Mouse (Mus musculus) right cerebral cortex, postnatal 25 days (tissue): ENCODE results near the gene Wdr75.

Source experiments
- DNase-seq: peaks from one replicate; pipeline ENCODE4 v3.0.0; 2022

Gene Wdr75

GRCm38 (mm10) chr1:45794969-45795908 lies at the start of gene Wdr75:
Gene Wdr75 (plus strand): TSS chr1:45795166.
- peak; percentile 95 for DNase-seq

DNA sequence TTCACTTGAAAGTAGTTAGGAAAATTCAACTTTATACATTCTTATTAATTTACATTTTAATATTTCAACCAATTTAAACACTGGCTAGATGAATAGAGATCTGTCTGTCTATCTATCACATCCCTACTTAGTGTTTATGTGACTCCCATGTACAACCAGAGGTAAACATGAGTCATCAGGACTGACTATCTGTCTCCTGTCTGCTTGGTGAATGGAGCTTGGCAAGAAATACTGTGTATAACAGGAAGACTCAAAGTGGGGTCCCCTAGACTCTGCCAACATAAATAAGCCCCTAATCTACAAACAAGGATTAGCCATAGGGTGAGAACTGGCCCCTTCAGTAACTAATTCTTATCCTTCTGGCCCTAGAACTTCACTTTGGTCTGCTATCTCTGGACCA lies 39.1 kb upstream of the Wdr75 start:
- DNase-seq, result no peak

GRCm38 (mm10) chr1:45756707-45757106 lies 38.3 kb upstream of the Wdr75 start:
- no peak for DNase-seq

- DNase-seq, result no peak
Observed at GRCm38 (mm10) chr1:45758011-45758410, 37.0 kb upstream of the Wdr75 start.

DNA sequence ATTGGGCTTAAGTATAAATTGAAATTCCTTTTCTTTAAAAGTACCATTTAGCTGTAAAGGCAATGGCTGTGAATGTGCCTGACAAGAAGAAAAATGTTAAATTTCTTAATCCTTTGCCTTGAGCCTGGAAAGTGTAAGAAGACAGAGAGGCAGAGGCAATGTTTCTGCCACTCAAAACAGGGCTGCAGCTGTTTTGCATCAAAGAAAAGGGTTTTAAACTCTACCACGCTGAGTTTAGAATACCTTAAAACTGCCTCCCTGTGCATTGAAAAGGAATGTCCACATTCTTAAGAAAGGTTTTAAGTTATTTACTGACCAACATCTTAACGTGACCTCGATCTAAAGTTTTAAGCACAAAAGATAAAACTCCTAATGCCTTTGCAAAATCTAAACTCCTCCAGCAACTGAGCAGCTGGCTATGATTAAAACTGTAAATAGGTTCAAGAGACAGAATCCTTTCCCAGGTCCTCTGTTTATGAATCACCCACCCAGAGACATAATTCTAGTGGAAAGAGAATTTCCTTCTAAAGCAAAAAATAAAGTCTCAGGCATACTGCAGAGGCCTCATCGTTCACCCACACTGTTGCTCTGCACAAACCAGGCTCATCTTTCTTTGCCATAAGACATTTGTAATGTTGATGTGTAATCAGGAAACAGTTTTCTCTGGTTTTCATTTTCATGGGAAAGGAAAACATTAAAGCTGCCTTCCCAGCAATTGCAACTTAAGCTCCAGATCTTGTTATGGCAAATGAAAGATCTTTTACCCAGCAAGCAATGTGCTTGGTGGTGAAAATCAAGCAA lies 34.1 kb upstream of the Wdr75 start:
- DNase-seq, result no peak

- DNase-seq, result no peak
Observed at GRCm38 (mm10) chr1:45761468-45761795, 33.5 kb upstream of the Wdr75 start.

DNA sequence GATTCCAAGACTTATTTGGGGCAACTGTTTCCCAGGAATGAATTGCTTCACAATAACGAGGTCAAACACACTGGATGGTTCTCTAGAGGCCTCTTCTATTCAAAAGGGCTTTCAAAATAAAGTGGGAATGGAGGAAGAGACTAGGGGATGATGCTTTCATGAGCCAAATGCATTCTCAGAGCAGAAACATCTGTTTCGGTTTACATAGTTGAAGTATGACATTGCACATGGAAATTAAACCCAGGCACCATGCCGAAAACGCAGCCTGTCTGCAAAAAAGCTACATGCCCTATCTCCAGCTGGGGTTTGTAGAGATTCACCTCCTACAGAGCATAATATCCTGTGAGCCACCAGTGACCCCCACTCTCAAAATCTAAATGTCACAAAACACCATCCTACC lies 29.3 kb upstream of the Wdr75 start:
- DNase-seq, result no peak

DNA sequence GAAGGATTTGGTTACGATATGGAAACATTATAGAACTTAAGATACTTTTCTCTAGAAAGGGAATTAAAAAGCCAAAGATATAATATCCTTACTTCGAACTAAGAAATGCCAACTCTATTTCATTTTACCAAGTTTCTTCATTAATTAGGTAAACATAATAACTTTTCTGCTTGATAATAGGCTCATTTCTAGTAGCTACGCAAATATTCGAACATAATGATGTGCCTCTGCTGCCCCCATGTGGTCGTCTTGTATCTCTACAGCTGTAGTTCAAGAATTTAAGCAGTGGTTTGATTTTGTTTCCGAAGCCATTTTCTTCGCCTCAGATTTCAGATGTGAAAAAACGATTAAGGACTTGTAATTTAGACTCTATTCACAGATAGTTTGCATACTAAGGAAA lies 28.8 kb upstream of the Wdr75 start:
- DNase-seq, result peak; percentile 26

- DNase-seq, result no peak
Observed at GRCm38 (mm10) chr1:45767533-45767932, 27.4 kb upstream of the Wdr75 start.

DNA sequence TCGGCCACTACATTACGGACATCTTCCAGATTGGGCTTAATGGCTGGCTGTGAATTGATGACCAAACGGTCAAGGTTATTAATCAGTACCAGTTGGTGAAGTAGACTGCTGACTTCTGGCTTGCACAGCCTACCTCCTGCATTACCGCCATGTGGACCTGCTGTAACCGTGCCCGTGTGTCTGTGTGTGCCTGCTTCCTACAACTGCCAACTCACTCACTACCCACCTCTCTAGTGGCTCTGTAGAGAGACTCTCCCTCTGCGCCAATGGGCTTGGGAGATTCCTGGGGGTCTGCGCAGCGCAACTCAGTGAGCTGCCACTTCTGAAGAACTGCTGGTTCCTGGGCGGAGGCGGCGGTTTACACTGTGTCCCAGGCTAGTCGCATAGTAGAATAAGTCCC lies 25.6 kb upstream of the Wdr75 start:
- no peak for DNase-seq

DNA sequence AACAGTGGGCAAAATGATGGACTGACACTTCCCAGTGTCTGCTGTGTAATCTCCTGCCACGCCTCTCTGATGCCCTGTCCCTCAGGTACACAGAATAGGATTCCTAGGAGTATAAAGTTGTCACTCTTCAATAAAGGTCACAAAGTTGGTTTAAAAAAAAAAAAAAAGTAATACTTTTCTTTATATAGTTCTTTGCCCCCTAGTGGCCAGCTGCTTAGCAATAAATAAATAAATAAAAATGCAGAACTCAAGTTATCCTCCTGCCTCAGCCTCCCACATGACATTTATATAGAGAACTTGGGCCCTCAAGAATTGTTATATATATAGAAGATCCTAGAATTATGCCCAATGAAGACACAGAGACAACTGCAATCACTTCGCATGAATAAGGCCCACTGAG lies 24.9 kb upstream of the Wdr75 start:
- DNase-seq, result no peak

DNA sequence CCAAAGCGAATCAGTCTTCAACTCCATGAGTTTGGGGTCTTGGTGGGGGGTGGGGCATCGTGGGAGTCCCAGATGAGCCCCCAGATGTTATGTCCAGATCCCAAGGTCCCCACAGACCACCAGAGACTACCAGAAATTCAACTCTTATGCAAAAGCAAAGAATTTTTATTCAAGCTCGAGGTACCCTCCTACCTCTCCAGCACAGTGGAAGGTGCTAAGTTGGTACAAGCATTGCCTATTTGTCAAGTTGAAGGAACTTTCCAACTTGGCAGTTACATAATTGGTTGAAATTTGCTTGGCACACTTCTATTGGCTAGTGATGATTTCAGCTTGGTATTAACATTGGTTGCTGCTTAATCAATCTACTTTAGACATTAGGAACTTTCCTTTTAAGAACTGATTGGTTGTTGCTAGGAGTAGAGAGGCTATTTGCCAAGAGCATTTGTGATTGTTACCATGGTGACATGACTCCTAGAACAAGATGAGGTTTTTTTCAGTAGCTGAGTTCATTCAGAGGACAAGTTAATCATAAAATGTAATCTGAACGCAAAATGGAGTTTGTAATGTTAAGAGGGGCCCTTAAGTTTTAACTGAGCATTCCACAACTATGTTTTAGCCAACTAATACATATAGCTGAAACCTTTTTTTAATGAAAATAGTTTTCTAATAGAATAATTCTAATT lies 14.2 kb upstream of the Wdr75 start:
- no peak for DNase-seq

GRCm38 (mm10) chr1:45816889-45817288 lies 21.9 kb downstream of the Wdr75 start:
- no peak for DNase-seq

DNA sequence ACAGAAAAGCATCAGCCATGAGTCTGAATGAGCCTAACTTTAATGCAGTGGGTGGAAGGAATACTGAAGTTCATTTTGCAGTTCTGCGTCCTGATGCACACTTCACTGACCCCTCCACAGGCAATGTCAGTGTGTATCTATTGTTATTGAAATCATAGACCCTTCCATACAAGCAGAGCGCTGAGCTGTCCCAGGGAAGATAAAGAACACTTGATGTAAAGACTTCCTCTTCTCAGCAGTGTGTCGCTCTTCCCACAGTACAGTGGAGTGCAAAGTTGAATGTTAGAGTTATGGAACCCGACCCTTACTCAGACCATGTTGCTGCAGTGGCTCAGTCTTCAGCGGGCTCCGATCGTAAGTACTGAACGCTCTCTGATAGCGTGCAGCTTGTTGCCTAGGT lies 23.6 kb downstream of the Wdr75 start:
- DNase-seq, result no peak

DNA sequence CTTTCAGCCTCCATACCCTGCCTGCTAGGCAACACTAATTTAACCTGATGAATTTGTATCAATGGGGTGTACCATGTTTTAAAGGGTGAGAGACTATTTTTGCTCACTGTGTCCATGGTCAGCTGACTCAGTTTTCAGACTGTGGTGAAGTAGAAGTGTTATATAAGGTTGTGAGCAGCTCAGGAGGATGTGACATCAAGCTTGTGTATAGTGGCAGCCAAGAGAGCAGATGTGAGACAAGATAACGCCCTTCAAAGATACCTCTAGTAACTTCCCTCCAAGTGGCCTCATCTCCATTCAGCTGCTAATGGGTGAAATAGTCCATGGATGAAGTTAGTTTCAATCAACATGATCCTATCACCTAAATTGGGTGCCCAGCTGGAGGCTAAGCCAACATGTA lies 29.5 kb downstream of the Wdr75 start:
- no peak for DNase-seq

DNA sequence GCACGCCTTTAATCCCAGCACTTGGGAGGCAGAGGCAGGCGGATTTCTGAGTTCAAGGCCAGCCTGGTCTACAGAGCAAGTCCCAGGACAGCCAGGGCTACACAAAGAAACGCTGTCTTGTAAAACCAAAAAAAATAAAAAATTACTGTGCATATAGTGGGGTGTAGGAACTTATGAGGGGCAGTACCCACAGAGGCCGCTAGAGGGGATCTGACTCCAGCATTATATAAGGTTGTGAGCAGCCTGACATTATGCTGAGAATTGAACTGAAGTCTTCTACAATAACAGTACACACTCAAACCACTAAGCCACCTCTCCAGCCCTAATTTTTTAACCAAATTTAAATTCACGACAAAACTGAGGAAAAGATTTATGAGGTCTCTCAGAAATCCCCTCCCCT lies 30.2 kb downstream of the Wdr75 start:
- DNase-seq, result peak; percentile 19

DNA sequence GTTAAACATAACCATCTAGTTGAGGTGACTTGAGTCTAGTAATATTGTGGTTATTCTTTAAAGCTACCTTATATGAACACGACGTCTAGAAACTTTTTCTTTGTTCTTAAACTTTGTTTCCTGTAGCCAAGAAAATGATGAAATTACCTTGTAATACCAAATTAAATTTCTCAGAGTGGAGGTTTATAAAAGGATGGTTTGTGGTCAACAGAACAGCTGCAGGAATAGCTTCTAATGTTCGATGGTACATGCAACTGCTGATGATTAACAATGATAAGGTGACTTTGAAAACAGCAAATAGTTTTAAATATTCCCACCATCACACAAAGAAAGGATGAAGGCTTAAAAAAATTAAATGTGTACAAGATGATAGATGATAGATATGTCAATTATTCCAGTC lies 30.7 kb downstream of the Wdr75 start:
- no peak for DNase-seq

- no peak for DNase-seq
Observed at GRCm38 (mm10) chr1:45826148-45826547, 31.2 kb downstream of the Wdr75 start.

GRCm38 (mm10) chr1:45826796-45827195 lies 31.8 kb downstream of the Wdr75 start:
- DNase-seq, result no peak

DNA sequence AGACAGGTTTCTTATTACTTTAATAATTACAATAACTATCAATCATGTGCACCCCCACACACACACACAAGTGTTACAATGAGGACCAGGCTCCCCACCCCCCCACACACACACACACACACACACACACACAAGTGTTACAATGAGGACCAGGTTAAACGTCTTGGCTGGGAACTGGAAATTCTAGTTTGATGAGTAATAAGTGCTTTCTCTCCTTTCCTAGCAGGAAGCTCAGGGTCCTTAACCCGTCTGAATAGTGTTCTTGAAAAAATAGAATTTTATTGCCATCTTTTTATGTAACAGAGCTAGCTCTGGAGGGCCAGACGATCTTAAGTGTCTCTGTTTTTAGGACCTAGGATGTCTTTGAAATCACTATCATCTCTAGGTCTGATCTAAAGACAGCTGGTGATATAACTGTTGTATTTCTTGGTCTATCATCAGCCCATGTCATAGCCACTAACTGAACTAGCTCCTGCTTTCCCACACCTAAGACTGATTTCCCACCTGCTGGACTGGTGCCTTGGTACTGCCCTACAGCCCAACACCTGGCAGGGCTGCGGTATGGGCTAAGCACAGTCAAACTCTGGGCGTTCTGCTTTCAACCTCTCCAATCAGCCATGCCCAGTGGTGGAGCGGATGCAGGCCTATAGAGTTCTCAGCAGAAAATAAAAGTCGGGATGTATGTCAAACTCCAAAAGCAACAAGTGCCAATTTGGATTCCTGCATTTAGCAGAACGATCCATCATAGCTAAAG lies 35.7 kb downstream of the Wdr75 start:
- DNase-seq, result no peak

DNA sequence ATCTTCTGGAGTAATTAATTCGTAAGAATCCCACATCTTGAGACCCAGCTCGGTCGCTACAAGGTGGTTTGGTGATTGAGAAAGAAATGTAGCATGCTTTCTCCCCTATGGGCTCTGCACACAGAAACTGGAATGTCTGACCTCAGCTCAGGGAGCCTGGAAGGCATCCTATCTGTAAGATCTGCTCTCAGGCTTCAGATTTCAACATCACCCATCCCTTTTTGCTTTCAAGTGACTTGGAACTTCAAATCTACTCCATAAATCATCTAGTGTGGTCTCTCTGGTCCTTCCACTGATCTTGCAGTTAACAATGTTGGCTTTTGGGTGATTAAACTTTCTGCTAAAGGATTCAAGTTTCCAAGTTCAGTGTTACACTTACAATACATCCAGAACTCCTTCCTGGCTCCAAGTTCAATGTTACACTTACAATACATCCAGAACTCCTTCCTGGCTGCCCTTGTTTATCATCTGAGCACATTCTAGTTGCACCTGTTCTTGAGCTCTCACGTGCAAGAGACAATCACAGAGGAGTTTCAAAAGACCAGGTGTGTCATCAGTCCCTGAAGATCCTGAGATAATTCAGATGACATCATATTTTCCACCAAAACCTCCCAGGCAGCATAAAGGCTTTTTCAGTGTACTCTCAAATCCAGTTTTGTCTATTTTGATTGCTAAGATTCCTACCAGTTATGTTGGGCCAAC lies 40.5 kb downstream of the Wdr75 start:
- DNase-seq, result no peak

- peak; percentile 16 for DNase-seq
Observed at GRCm38 (mm10) chr1:45837736-45838135, 42.8 kb downstream of the Wdr75 start.
